Mouse (Mus musculus): ENCODE measurements at regions not wholly inside any gene's neighbourhood (a gene's known extent, or its start where the extent isn't known, plus 50 kb on each side); places are given as distances from the start of the nearest gene placed in this dataset.

DNA sequence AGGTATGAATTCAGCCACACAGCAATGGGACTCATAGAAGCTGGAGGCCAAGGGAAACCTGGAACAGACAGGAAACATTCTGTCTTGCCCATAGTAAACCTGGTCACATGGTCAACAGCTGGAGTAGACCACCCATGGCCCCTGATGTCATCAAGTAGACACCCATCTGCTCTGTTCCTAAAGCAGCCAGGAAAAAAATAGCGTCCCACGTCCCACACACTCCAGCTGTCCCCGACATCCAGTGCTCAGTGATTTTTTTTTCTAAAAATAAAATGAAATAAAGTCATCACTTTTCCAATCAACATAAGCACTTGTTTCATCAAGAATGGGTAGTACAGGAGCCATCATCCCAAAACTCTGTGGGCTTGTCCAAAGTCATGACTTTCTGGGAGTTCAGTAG is 326.7 kb downstream of the Rnf144a start:
- TF ChIP-seq POLR2A (IDR thresholded peaks at IDR 0.05; ENCODE audit: borderline replicate concordance, low read depth, low read length), result no peak
- TF ChIP-seq CTCF (IDR thresholded peaks at IDR 0.05; ENCODE audit: low read depth, low read length), result no peak

Data from bone marrow macrophage, adult 2 months (primary cell).